8 mouse cellular contexts compared by ENCODE assay signal in the genomic region with DNA sequence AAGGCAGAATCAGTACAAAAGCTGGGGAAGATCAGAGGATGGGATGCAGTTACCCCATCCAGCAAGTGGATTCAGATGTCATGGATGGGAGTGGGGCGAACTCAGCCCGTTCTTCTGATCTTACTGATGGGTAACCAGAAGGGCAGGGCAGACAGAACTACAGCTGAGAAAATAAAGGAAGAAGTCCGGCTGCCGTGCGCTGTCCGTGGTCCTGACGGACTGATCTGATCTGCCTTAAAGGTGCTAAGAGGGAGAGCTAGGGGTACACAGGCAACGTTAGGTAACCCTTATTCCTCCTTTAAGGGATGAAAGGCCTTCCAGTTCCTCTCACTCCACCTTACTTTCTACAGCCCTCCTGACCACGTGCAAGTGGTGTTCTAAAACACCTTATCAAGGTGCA. TPM values are rescaled to one million over a fixed set of nuclear protein-coding genes. Genes with fewer than 3 reads are reported as not detected.
DNase-seq lines count a peak whose midpoint lies in the region; ATAC-seq and TF ChIP-seq lines count a peak whose summit lies in the region.

No protein-coding gene starts in this region.

- intact Hi-C loops in left cerebral cortex, postnatal 10 days (cut with DNase I), result no loop called here

- TF ChIP-seq CTCF in forebrain, postnatal 0 days (IDR thresholded peaks at IDR 0.05; ENCODE audit: low read depth), result no peak

- no peak overlapping the region for H3K27ac ChIP-seq in kidney, embryonic 15.5 days
- H3K27ac ChIP-seq in neural tube, embryonic 11.5 days (ENCODE audit: low read depth, low read length), result no peak overlapping the region
- no peak overlapping the region for H3K27ac ChIP-seq in forebrain, postnatal 0 days (ENCODE audit: low read depth, low read length)

- no peaks in the 10 kb centered on the region for H3K9me3 ChIP-seq in kidney, embryonic 15.5 days (replicated peaks)
- H3K9me3 ChIP-seq in neural tube, embryonic 11.5 days (ENCODE audit: control insufficient read depth, low read length), result no peaks in the 10 kb centered on the region
- no peaks in the 10 kb centered on the region for H3K9me3 ChIP-seq in forebrain, postnatal 0 days (ENCODE audit: low read length)

- peaks cover 63% of the 10 kb centered on the region for H3K36me3 ChIP-seq in kidney, embryonic 15.5 days
- peaks cover 8% of the 10 kb centered on the region for H3K36me3 ChIP-seq in neural tube, embryonic 11.5 days (ENCODE audit: control insufficient read depth, insufficient read depth, low read length)
- peaks cover 52% of the 10 kb centered on the region for H3K36me3 ChIP-seq in forebrain, postnatal 0 days (ENCODE audit: insufficient read depth)

- no peaks in the 10 kb centered on the region for H3K27me3 ChIP-seq in kidney, embryonic 15.5 days
- no peaks in the 10 kb centered on the region for H3K27me3 ChIP-seq in neural tube, embryonic 11.5 days (ENCODE audit: control insufficient read depth, insufficient read depth, low read length)
- H3K27me3 ChIP-seq in forebrain, postnatal 0 days (ENCODE audit: insufficient read depth, low read length), result no peaks in the 10 kb centered on the region

- H3K4me2 ChIP-seq in kidney, embryonic 15.5 days, result no peak overlapping the region
- no peak overlapping the region for H3K4me2 ChIP-seq in neural tube, embryonic 11.5 days (ENCODE audit: low read depth)
- no peak overlapping the region for H3K4me2 ChIP-seq in forebrain, postnatal 0 days (ENCODE audit: low read depth)

- peaks cover 14% of the 10 kb centered on the region for H3K4me1 ChIP-seq in kidney, embryonic 15.5 days
- H3K4me1 ChIP-seq in neural tube, embryonic 11.5 days (ENCODE audit: control insufficient read depth, insufficient read depth, low read length), result 0 out of 2 replicates have a peak, but pooled peaks cover 2% of the 10 kb centered on the region
- 0 out of 2 replicates have a peak, but pooled peaks cover 6% of the 10 kb centered on the region for H3K4me1 ChIP-seq in forebrain, postnatal 0 days (ENCODE audit: insufficient read depth)

- ATAC-seq in kidney, embryonic 15.5 days (replicated peaks; ENCODE audit: low FRiP score), result no peak
- ATAC-seq in neural tube, embryonic 11.5 days (ENCODE audit: insufficient read depth, low FRiP score, low TSS enrichment), result no peak
- no peak for ATAC-seq in forebrain, postnatal 0 days

- H3K4me3 ChIP-seq in kidney, embryonic 15.5 days (replicated peaks), result no peak overlapping the region
- H3K4me3 ChIP-seq in neural tube, embryonic 11.5 days (ENCODE audit: low read depth, low read length), result no peak overlapping the region
- H3K4me3 ChIP-seq in forebrain, postnatal 0 days (ENCODE audit: low read depth, low read length), result no peak overlapping the region

- 13% methylated on average over 9 of the region's 9 CpGs for WGBS in kidney, embryonic 15.5 days
- WGBS in neural tube, embryonic 11.5 days, result 23% methylated on average over 9 of the region's 9 CpGs
- WGBS in forebrain, postnatal 0 days, result 31% methylated on average over 9 of the region's 9 CpGs

- H3K9ac ChIP-seq in kidney, embryonic 15.5 days, result no peak overlapping the region
- no peak overlapping the region for H3K9ac ChIP-seq in neural tube, embryonic 11.5 days (ENCODE audit: low read length)
- no peak overlapping the region for H3K9ac ChIP-seq in forebrain, postnatal 0 days

- DNase-seq in kidney, adult 18-20 months, result peak; percentile 62
- DNase-seq in NIH3T3 (ENCODE audit: low read depth), result peak; percentile 82
- peak; percentile 72 for DNase-seq in induced T-regulatory cell, adult 2 months (ENCODE audit: low read depth)
- DNase-seq in neural tube, embryonic 11.5 days (ENCODE audit: low spot score), result peak; percentile 52
- no peak for DNase-seq in cerebellum, postnatal 36 days
- no peak for DNase-seq in forebrain, postnatal 0 days
- no peak for DNase-seq in left cerebral cortex, postnatal 10 days (ENCODE audit: extremely low spot score in 1 of 2, low spot score in 2 of 2)

RNA-seq across cellular contexts. Expression of gene Dph2, which starts 1.5 kb away (rescaled TPM):
- polyA plus RNA-seq in kidney, embryonic 15.5 days (2015; fragmentation: Nextera tagmentation; extraction: Ambion mirVana), result 21.2 and 22.2 TPM in 2 replicates
- polyA plus RNA-seq in neural tube, embryonic 11.5 days (2014; fragmentation: Nextera tagmentation; extraction: Ambion mirVana), result 23.8 and 25.0 TPM in 2 replicates
- total RNA-seq in forebrain, postnatal 0 days (2014; rRNA removed), result 21.6 and 22.3 TPM in 2 replicates
- 16.7 and 17.4 TPM in 2 replicates for polyA plus RNA-seq in forebrain, postnatal 0 days (2015; fragmentation: Nextera tagmentation; extraction: Ambion mirVana)
- 10 to 100 TPM in 1 of 2 experiments, 1 to 10 TPM in 1; 8.0 to 10.1 TPM for total RNA-seq in left cerebral cortex, postnatal 10 days (2021)

RNA-seq across cellular contexts. Expression of gene Atp6v0b, which starts 6.2 kb away (rescaled TPM):
- polyA plus RNA-seq in kidney, embryonic 15.5 days (2015; fragmentation: Nextera tagmentation; extraction: Ambion mirVana), result 212 and 221 TPM in 2 replicates
- polyA plus RNA-seq in neural tube, embryonic 11.5 days (2014; fragmentation: Nextera tagmentation; extraction: Ambion mirVana), result 235 and 249 TPM in 2 replicates
- 557 and 600 TPM in 2 replicates for total RNA-seq in forebrain, postnatal 0 days (2014; rRNA removed)
- 599 and 626 TPM in 2 replicates for polyA plus RNA-seq in forebrain, postnatal 0 days (2015; fragmentation: Nextera tagmentation; extraction: Ambion mirVana)
- 100 to 1,000 TPM; 464 to 465 TPM for total RNA-seq in left cerebral cortex, postnatal 10 days (2021)

RNA-seq across cellular contexts. Expression of gene B4galt2, which starts 10.1 kb away (rescaled TPM):
- 17.7 and 19.8 TPM in 2 replicates for polyA plus RNA-seq in kidney, embryonic 15.5 days (2015; fragmentation: Nextera tagmentation; extraction: Ambion mirVana)
- polyA plus RNA-seq in neural tube, embryonic 11.5 days (2014; fragmentation: Nextera tagmentation; extraction: Ambion mirVana), result 30.9 and 32.1 TPM in 2 replicates
- total RNA-seq in forebrain, postnatal 0 days (2014; rRNA removed), result 179 and 192 TPM in 2 replicates
- 89.0 and 90.6 TPM in 2 replicates for polyA plus RNA-seq in forebrain, postnatal 0 days (2015; fragmentation: Nextera tagmentation; extraction: Ambion mirVana)
- total RNA-seq in left cerebral cortex, postnatal 10 days (2021), result 100 to 1,000 TPM; 165 to 170 TPM

RNA-seq across cellular contexts. Expression of gene Ccdc24, which starts 21.0 kb away (rescaled TPM):
- 0.89 and 1.8 TPM in 2 replicates for polyA plus RNA-seq in kidney, embryonic 15.5 days (2015; fragmentation: Nextera tagmentation; extraction: Ambion mirVana)
- polyA plus RNA-seq in neural tube, embryonic 11.5 days (2014; fragmentation: Nextera tagmentation; extraction: Ambion mirVana), result 0.81 and 1.8 TPM in 2 replicates
- total RNA-seq in forebrain, postnatal 0 days (2014; rRNA removed), result 3.4 and 7.7 TPM in 2 replicates
- 0.94 and 1.5 TPM in 2 replicates for polyA plus RNA-seq in forebrain, postnatal 0 days (2015; fragmentation: Nextera tagmentation; extraction: Ambion mirVana)
- 1 to 10 TPM; 3.1 to 3.3 TPM for total RNA-seq in left cerebral cortex, postnatal 10 days (2021)

RNA-seq across cellular contexts. Expression of gene Ipo13, which starts 21.4 kb away (rescaled TPM):
- polyA plus RNA-seq in kidney, embryonic 15.5 days (2015; fragmentation: Nextera tagmentation; extraction: Ambion mirVana), result 39.8 and 47.3 TPM in 2 replicates
- polyA plus RNA-seq in neural tube, embryonic 11.5 days (2014; fragmentation: Nextera tagmentation; extraction: Ambion mirVana), result 56.3 and 67.0 TPM in 2 replicates
- total RNA-seq in forebrain, postnatal 0 days (2014; rRNA removed), result 37.9 and 42.9 TPM in 2 replicates
- 58.1 and 61.8 TPM in 2 replicates for polyA plus RNA-seq in forebrain, postnatal 0 days (2015; fragmentation: Nextera tagmentation; extraction: Ambion mirVana)
- 100 to 1,000 TPM; 115 to 121 TPM for total RNA-seq in left cerebral cortex, postnatal 10 days (2021)

Comparison
In these comparisons a context has a peak if more than half of its experiments do, and no peak if none do; other contexts are left out.
1. DNase-seq: peak in kidney, adult 18-20 months (single experiment), NIH3T3 (single experiment), induced T-regulatory cell, adult 2 months (single experiment) and neural tube, embryonic 11.5 days (single experiment); none in cerebellum, postnatal 36 days (0 of 2), forebrain, postnatal 0 days (single experiment) and left cerebral cortex, postnatal 10 days (0 of 2).